Mouse (Mus musculus) spleen, adult 2 months (tissue): ENCODE measurements at regions not wholly inside any gene's neighbourhood (a gene's known extent, or its start where the extent isn't known, plus 50 kb on each side); places are given as distances from the start of the nearest gene placed in this dataset.

ENCODE experiments used
- DNase-seq, 2 experiments: peaks; one replicate each; pipeline versions ENCODE4 v3.0.0 to v3.0.0-alpha.2; 2012 to 2021; ENCODE audit warnings: low spot score in 2 of 2, low read depth in 1 of 2
- H3K27ac ChIP-seq: fragments of 200-500 bp; 2 replicates; pipeline ENCODE4 v1.5.1; 2012; ENCODE audit warnings: low read length, inconsistent platforms; ENCODE audit not compliant: insufficient read depth
- H3K27me3 ChIP-seq: fragments of 200-500 bp; 2 replicates; pipeline ENCODE4 v1.6.1; 2012; ENCODE audit warnings: mild to moderate bottlenecking, moderate library complexity, low read length, inconsistent platforms; ENCODE audit not compliant: control insufficient read depth, insufficient read depth
- H3K36me3 ChIP-seq: fragments of 200-500 bp; 2 replicates; pipeline ENCODE4 v1.6.1; 2012; ENCODE audit warnings: mild to moderate bottlenecking, low read length, inconsistent platforms; ENCODE audit not compliant: control insufficient read depth, insufficient read depth
- H3K4me1 ChIP-seq: fragments of 200-500 bp; 2 replicates; pipeline ENCODE4 v1.6.1; 2011; ENCODE audit warnings: inconsistent platforms; ENCODE audit not compliant: control insufficient read depth, insufficient read depth, insufficient read length
- H3K4me3 ChIP-seq: fragments of 200-500 bp; 2 replicates; pipeline ENCODE4 v1.5.1; 2011; ENCODE audit warnings: mild to moderate bottlenecking, inconsistent platforms; ENCODE audit not compliant: insufficient read depth, insufficient read length; ENCODE audit errors: extremely low read depth
- CTCF ChIP-seq: fragments of 200-500 bp; IDR thresholded peaks from 2 replicates; pipeline ENCODE4 v1.5.1; 2011; ENCODE audit warnings: mild to moderate bottlenecking, inconsistent platforms; ENCODE audit not compliant: insufficient read depth, insufficient read length, insufficient replicate concordance; ENCODE audit errors: extremely low read depth
- POLR2A ChIP-seq: fragments of 200-500 bp; IDR thresholded peaks from 2 replicates; pipeline ENCODE4 v1.6.1; 2011; ENCODE audit warnings: low read depth, low read length, inconsistent platforms
- WGBS: fragments of 180-500 bp; shearing (Covaris S2); methylation state at CpG from one replicate; pipeline ENCODE4 v1.1.7; 2018; 5-methylcytosine and 5-hydroxymethylcytosine counted together

- no peak for TF ChIP-seq CTCF
- TF ChIP-seq POLR2A = no peak
- Histone ChIP-seq H3K36me3 (no peaks in the 10 kb centered on the region), H3K27ac (no peak overlapping the region), H3K27me3 (no peaks in the 10 kb centered on the region), H3K4me3 (no peak overlapping the region), H3K4me1 (no peaks in the 10 kb centered on the region)
- no peak for DNase-seq
- WGBS = 43% methylated on average over 4 of the region's 4 CpGs
Observed at GRCm38 (mm10) chr3:79002173-79002848, 284.0 kb downstream of the Rapgef2 start.

DNA sequence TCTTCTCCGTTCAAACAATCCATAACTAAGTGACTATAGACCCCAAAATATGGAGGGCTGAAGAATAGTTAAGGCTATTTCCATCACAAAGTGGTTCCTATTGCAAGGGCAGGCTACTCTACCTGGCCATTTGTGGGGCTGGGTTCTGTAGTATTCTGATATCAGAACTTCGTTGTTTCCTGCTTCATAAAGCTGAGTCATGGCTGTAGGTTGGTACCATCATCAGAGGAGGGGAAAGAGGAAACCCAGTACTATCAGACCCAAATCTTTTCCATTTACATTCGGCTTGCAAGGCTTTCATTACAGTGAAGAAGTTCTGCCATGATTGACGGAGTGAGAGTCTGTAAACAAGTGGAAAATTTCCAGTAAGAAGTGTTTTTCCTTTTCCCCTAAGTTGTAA is 284.6 kb downstream of the Rapgef2 start:
- DNase-seq = no peak
- H3K4me1 ChIP-seq = no peaks in the 10 kb centered on the region
- no peak overlapping the region for H3K27ac ChIP-seq
- TF ChIP-seq CTCF (no peak), POLR2A (no peak)
- no peaks in the 10 kb centered on the region for H3K27me3 ChIP-seq
- WGBS = 73% methylated on average over 4 of the region's 4 CpGs
- no peaks in the 10 kb centered on the region for H3K36me3 ChIP-seq
- H3K4me3 ChIP-seq = no peak overlapping the region

DNA sequence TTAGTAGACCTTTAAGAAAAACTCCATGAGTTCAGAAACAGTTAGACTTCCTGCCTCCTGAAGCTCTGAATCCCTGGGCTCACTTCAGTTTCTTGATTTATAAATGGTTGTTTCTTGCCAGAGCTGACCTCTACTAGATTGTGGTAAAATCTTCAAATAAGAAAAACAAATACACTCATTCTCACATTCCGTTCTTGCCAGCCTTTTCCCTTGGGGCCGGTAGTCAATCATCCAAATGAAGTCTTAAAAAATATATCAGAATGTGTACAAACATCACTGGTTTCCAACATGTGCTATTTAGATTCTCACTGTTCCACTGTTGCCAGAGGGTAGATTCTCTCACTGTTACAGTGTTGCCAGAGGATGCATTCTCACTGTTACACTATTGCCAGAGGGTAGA is 286.0 kb downstream of the Rapgef2 start:
- TF ChIP-seq CTCF (no peak), POLR2A (no peak)
- 86% methylated on average over 2 of the region's 2 CpGs for whole genome bisulfite sequencing
- Histone ChIP-seq H3K4me1 (no peaks in the 10 kb centered on the region), H3K4me3 (no peak overlapping the region), H3K36me3 (no peaks in the 10 kb centered on the region), H3K27me3 (no peaks in the 10 kb centered on the region), H3K27ac (no peak overlapping the region)
- no peak for DNase-seq

DNA sequence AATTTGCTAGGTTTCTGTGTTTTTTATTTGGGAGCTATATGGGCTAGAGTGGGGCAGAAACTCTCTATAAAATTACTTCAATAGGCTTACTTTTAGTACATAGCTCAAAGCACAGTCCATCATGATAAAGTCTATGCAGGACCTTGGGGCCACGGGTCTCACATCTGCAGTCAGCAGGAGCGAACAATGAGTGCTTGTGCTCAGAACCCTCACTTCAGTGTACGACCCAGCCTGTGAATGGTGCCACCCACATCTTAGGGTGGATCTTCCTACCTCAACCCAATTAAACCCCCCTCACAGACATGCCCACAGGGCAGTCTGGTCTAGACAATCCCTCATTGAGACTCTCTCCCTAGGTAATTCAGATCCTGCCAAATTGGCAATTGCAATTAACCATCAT is 286.5 kb downstream of the Rapgef2 start:
- no peaks in the 10 kb centered on the region for H3K36me3 ChIP-seq
- DNase-seq = no peak
- TF ChIP-seq POLR2A (no peak), CTCF (no peak)
- H3K4me3 ChIP-seq = no peak overlapping the region
- no peaks in the 10 kb centered on the region for H3K4me1 ChIP-seq
- 90% methylated on average over 3 of the region's 3 CpGs for WGBS
- no peak overlapping the region for H3K27ac ChIP-seq
- no peaks in the 10 kb centered on the region for H3K27me3 ChIP-seq

GRCm38 (mm10) chr3:78988120-78988519 is 298.2 kb downstream of the Rapgef2 start:
- H3K4me3 ChIP-seq = no peak overlapping the region
- 53% methylated on average over 2 of the region's 2 CpGs for WGBS
- no peak for DNase-seq
- H3K4me1 ChIP-seq = no peaks in the 10 kb centered on the region
- no peaks in the 10 kb centered on the region for H3K27me3 ChIP-seq
- no peak overlapping the region for H3K27ac ChIP-seq
- TF ChIP-seq POLR2A (no peak), CTCF (no peak)
- no peaks in the 10 kb centered on the region for H3K36me3 ChIP-seq

GRCm38 (mm10) chr3:78986726-78987125 is 299.6 kb downstream of the Rapgef2 start:
- no peak for TF ChIP-seq CTCF
- TF ChIP-seq POLR2A = no peak
- Histone ChIP-seq H3K27me3 (no peaks in the 10 kb centered on the region), H3K36me3 (no peaks in the 10 kb centered on the region), H3K27ac (no peak overlapping the region), H3K4me3 (no peak overlapping the region), H3K4me1 (no peaks in the 10 kb centered on the region)
- WGBS = 81% methylated on average over 7 of the region's 7 CpGs
- no peak for DNase-seq

GRCm38 (mm10) chr3:78981057-78981456 is 305.3 kb downstream of the Rapgef2 start:
- TF ChIP-seq CTCF (no peak), POLR2A (no peak)
- 92% methylated on average over 3 of the region's 3 CpGs for WGBS
- H3K4me3 ChIP-seq = no peak overlapping the region

More at GRCm38 (mm10) chr3:78981057-78981456, 305.3 kb downstream of the Rapgef2 start:
- Histone ChIP-seq H3K4me1 (no peaks in the 10 kb centered on the region), H3K27me3 (no peaks in the 10 kb centered on the region), H3K36me3 (no peaks in the 10 kb centered on the region), H3K27ac (no peak overlapping the region)
- DNase-seq = no peak
